Mouse (Mus musculus): Measurements from ENCODE around the gene Col17a1.

- TF ChIP-seq GATA1 (IDR thresholded peaks at IDR 0.05; ENCODE audit: borderline replicate concordance, low read length) (no peak), FLI1 (IDR thresholded peaks at IDR 0.05; ENCODE audit: low read length) (no peak)
Measured at GRCm38 (mm10) chr19:47658914-47659535, 32.9 kb downstream of the Col17a1 start.
